Mouse (Mus musculus): ENCODE measurements at regions not wholly inside any gene's neighbourhood (a gene's known extent, or its start where the extent isn't known, plus 50 kb on each side); places are given as distances from the start of the nearest gene placed in this dataset.

DNA sequence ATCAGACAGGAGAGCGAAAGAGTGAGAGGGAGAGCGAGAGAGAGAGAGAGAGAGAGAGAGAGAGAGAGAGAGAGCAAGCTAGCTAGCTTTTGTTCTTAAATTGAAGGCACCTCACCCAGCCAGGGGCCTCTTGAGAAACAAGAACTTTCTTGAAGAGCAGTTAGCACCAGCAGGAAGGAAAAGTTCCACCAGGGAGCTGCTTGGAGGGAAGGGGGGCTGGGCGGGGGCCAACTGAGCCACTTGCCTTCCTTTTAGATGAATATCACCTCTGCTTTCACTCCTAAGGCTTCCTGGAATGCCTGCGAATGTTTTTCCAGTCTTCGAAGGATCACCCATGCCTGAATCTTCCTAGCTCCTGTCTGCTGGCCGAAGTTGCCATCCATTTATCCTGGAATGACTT is 118.0 kb upstream of the Tgfbr2 start:
- TF ChIP-seq MAFK (IDR thresholded peaks at IDR 0.05; ENCODE audit: insufficient read depth, low read depth, low read length) (no peak), ZC3H11A (IDR thresholded peaks at IDR 0.05; ENCODE audit: borderline replicate concordance, low read depth, low read length) (no peak), ZNF384 (IDR thresholded peaks at IDR 0.05; ENCODE audit: low read depth, low read length) (no peak), HCFC1 (IDR thresholded peaks at IDR 0.05; ENCODE audit: borderline replicate concordance, insufficient read depth, low read length) (no peak)
